26 mouse cellular contexts compared by ENCODE assay signal in the genomic region with DNA sequence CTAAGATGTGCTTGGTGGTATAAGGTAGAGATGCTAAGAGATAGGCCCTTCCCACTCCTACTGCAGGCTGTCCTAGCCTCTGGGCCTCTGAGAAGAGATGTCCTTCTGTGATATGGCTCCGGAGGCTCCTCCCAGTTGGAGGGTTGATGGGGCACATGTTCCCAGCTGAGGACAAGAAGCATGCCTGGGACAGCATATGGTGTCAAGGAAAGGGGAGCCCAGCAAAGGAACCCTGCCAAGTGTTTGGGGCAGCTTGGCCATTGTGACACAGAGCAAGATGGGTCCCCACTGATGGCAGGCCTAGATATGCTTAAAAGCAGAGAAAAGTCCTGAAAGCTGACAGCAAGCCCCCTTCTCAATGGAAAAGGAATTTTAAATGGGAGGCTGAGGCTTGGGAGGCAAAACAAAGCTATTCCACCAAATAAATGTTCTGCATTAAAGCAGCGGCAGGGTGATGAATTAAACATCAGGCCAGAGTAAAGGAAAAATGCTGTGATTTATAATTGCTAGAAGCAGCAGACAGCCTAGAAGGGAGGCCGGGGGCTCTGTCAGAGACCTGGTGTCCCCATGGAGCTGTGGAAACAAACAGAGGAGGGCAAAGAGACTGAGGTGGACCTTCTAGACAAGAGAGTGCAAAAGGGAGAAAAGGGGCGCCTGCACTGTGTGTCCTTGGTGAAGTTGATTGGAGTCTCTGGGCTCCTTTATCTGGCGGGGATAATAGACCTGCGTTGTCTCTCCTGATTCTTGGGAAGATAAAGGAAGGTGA.
A peak's percentile ranks its signal among the peaks of the same experiment; 100 is the strongest.
DNase-seq lines count a peak whose midpoint lies in the region; ATAC-seq lines count a peak whose summit lies in the region.
"Had no signal": no experiment of that assay in that cellular context is flagged by ENCODE, and none has a peak within 500 bp of the region (broad histone marks: within the 10 kb centered on the region; RNA-seq: fewer than 3 reads in every experiment).

No protein-coding gene starts in this region.

- 71% methylated on average over 6 of the region's 6 CpGs for WGBS in forebrain, embryonic 11.5 days
- WGBS in forebrain, embryonic 10.5 days, result 83% methylated on average over 6 of the region's 6 CpGs
- WGBS in midbrain, embryonic 12.5 days, result 54% methylated on average over 6 of the region's 6 CpGs
- WGBS in midbrain, embryonic 10.5 days, result 81% methylated on average over 6 of the region's 6 CpGs
- 62% methylated on average over 6 of the region's 6 CpGs for WGBS in forebrain, embryonic 14.5 days
- WGBS in neural tube, embryonic 13.5 days, result 40% methylated on average over 6 of the region's 6 CpGs

- no peaks in the 10 kb centered on the region for H3K27me3 ChIP-seq in forebrain, embryonic 11.5 days (ENCODE audit: control insufficient read depth, insufficient read depth, low read length)
- H3K27me3 ChIP-seq in forebrain, embryonic 10.5 days (ENCODE audit: poor library complexity, severe bottlenecking), result peaks cover 28% of the 10 kb centered on the region
- peaks cover 6% of the 10 kb centered on the region for H3K27me3 ChIP-seq in midbrain, embryonic 12.5 days
- peaks cover 21% of the 10 kb centered on the region; the same call in 1 of the 2 replicates for H3K27me3 ChIP-seq in midbrain, embryonic 10.5 days (ENCODE audit: low read depth, poor library complexity, severe bottlenecking)
- H3K27me3 ChIP-seq in forebrain, embryonic 14.5 days (replicated peaks; ENCODE audit: control insufficient read depth, insufficient read depth, low read length), result no peaks in the 10 kb centered on the region
- peaks cover 12% of the 10 kb centered on the region for H3K27me3 ChIP-seq in neural tube, embryonic 13.5 days

- ATAC-seq in forebrain, embryonic 11.5 days (replicated peaks; ENCODE audit: low FRiP score), result 0 out of 2 replicates have a peak, but pooled peaks have one; percentile 30
- peak; percentile 30; the same call in 1 of the 2 replicates for ATAC-seq in midbrain, embryonic 12.5 days (ENCODE audit: low FRiP score, low read depth)
- ATAC-seq in forebrain, embryonic 14.5 days, result peak; percentile 51
- no peak for ATAC-seq in neural tube, embryonic 13.5 days (ENCODE audit: low read depth)
- ATAC-seq: hindbrain, postnatal 0 days; intestine, embryonic 16.5 days; liver, embryonic 12.5 days had no signal

- H3K9ac ChIP-seq in forebrain, embryonic 11.5 days (ENCODE audit: low read length), result no peak overlapping the region
- H3K9ac ChIP-seq in midbrain, embryonic 12.5 days (replicated peaks), result no peak overlapping the region
- H3K9ac ChIP-seq in forebrain, embryonic 14.5 days (ENCODE audit: low read length), result no peak overlapping the region
- H3K9ac ChIP-seq in neural tube, embryonic 13.5 days, result no peak overlapping the region
- H3K9ac ChIP-seq: limb, embryonic 13.5 days; liver, embryonic 12.5 days had no signal

- no peak overlapping the region for H3K27ac ChIP-seq in forebrain, embryonic 11.5 days (ENCODE audit: low read depth, low read length)
- H3K27ac ChIP-seq in forebrain, embryonic 10.5 days, result no peak overlapping the region
- H3K27ac ChIP-seq in midbrain, embryonic 12.5 days (replicated peaks), result peak overlapping the region; percentile 15; the same call in 1 of the 2 replicates
- H3K27ac ChIP-seq in midbrain, embryonic 10.5 days (replicated peaks), result no peak overlapping the region
- H3K27ac ChIP-seq in forebrain, embryonic 14.5 days (ENCODE audit: low read depth, low read length), result no peak overlapping the region
- peak overlapping the region; percentile 38 for H3K27ac ChIP-seq in neural tube, embryonic 13.5 days (replicated peaks)
- H3K27ac ChIP-seq: embryonic facial prominence, embryonic 10.5 days; heart, adult 2 months; hindbrain, postnatal 0 days; limb, embryonic 13.5 days; liver, embryonic 12.5 days had no signal

- H3K4me1 ChIP-seq in forebrain, embryonic 11.5 days (replicated peaks; ENCODE audit: control insufficient read depth, insufficient read depth, low read length), result no peaks in the 10 kb centered on the region
- H3K4me1 ChIP-seq in forebrain, embryonic 10.5 days, result 0 out of 2 replicates have a peak, but pooled peaks cover 3% of the 10 kb centered on the region
- peaks cover 12% of the 10 kb centered on the region; the same call in 1 of the 2 replicates for H3K4me1 ChIP-seq in midbrain, embryonic 12.5 days
- H3K4me1 ChIP-seq in midbrain, embryonic 10.5 days, result peaks cover 13% of the 10 kb centered on the region
- no peaks in the 10 kb centered on the region for H3K4me1 ChIP-seq in forebrain, embryonic 14.5 days (ENCODE audit: control insufficient read depth, insufficient read depth, low read length)
- peaks cover 29% of the 10 kb centered on the region for H3K4me1 ChIP-seq in neural tube, embryonic 13.5 days (replicated peaks)
- H3K4me1 ChIP-seq: embryonic facial prominence, embryonic 10.5 days; limb, embryonic 13.5 days; liver, embryonic 12.5 days had no signal

- no peaks in the 10 kb centered on the region for H3K9me3 ChIP-seq in forebrain, embryonic 11.5 days (ENCODE audit: control insufficient read depth, low read length)
- no peaks in the 10 kb centered on the region for H3K9me3 ChIP-seq in forebrain, embryonic 10.5 days
- H3K9me3 ChIP-seq in midbrain, embryonic 12.5 days, result no peaks in the 10 kb centered on the region
- no peaks in the 10 kb centered on the region for H3K9me3 ChIP-seq in midbrain, embryonic 10.5 days (replicated peaks)
- no peaks in the 10 kb centered on the region for H3K9me3 ChIP-seq in forebrain, embryonic 14.5 days (replicated peaks; ENCODE audit: control insufficient read depth, low read length)
- H3K9me3 ChIP-seq in neural tube, embryonic 13.5 days, result no peaks in the 10 kb centered on the region
- H3K9me3 ChIP-seq: embryonic facial prominence, embryonic 10.5 days; limb, embryonic 13.5 days; liver, embryonic 12.5 days had no signal

- H3K4me3 ChIP-seq in forebrain, embryonic 11.5 days (ENCODE audit: low read depth, low read length), result no peak overlapping the region
- no peak overlapping the region for H3K4me3 ChIP-seq in forebrain, embryonic 10.5 days
- no peak overlapping the region for H3K4me3 ChIP-seq in midbrain, embryonic 12.5 days
- H3K4me3 ChIP-seq in midbrain, embryonic 10.5 days, result no peak overlapping the region
- no peak overlapping the region for H3K4me3 ChIP-seq in forebrain, embryonic 14.5 days (ENCODE audit: low read depth, low read length)
- no peak overlapping the region for H3K4me3 ChIP-seq in neural tube, embryonic 13.5 days
- H3K4me3 ChIP-seq: embryonic facial prominence, embryonic 10.5 days; heart, adult 2 months; limb, embryonic 13.5 days; liver, embryonic 12.5 days had no signal

- DNase-seq in forebrain, embryonic 11.5 days (ENCODE audit: low spot score), result no peak
- DNase-seq in forebrain, embryonic 10.5 days (ENCODE audit: extremely low spot score, low spot score), result no peak
- no peak for DNase-seq in midbrain, embryonic 10.5 days (ENCODE audit: low spot score)
- peak; percentile 42 for DNase-seq in forebrain, embryonic 14.5 days (ENCODE audit: low spot score)
- DNase-seq in gastrocnemius, postnatal 25 days, result no peak
- DNase-seq in spleen, postnatal 36 days (ENCODE audit: low spot score in 2 of 2), result no peak
- DNase-seq: adrenal gland, postnatal 10 days; cerebellum, adult 8-10 months; gastrocnemius, postnatal 14 days; heart, adult 2 months; heart, postnatal 36 days; kidney, postnatal 36 days; layer of hippocampus, postnatal 36 days; lung, adult 18-20 months; lung, postnatal 10 days; right cerebral cortex, adult 18-20 months; right cerebral cortex, postnatal 4 days; thymus, adult 18-20 months; thymus, postnatal 4 days had no signal

- no peak overlapping the region for H3K4me2 ChIP-seq in forebrain, embryonic 11.5 days (ENCODE audit: low read depth, low read length, severe bottlenecking)
- no peak overlapping the region for H3K4me2 ChIP-seq in midbrain, embryonic 12.5 days (replicated peaks)
- no peak overlapping the region for H3K4me2 ChIP-seq in forebrain, embryonic 14.5 days (ENCODE audit: low read length)
- H3K4me2 ChIP-seq in neural tube, embryonic 13.5 days, result no peak overlapping the region
- H3K4me2 ChIP-seq: limb, embryonic 13.5 days; liver, embryonic 12.5 days had no signal

- H3K36me3 ChIP-seq in forebrain, embryonic 11.5 days (ENCODE audit: control insufficient read depth, insufficient read depth, low read length), result no peaks in the 10 kb centered on the region
- H3K36me3 ChIP-seq in forebrain, embryonic 10.5 days (replicated peaks), result no peaks in the 10 kb centered on the region
- no peaks in the 10 kb centered on the region for H3K36me3 ChIP-seq in midbrain, embryonic 12.5 days
- H3K36me3 ChIP-seq in midbrain, embryonic 10.5 days, result no peaks in the 10 kb centered on the region
- no peaks in the 10 kb centered on the region for H3K36me3 ChIP-seq in forebrain, embryonic 14.5 days (ENCODE audit: control insufficient read depth, insufficient read depth, low read length)
- H3K36me3 ChIP-seq in neural tube, embryonic 13.5 days, result no peaks in the 10 kb centered on the region
- H3K36me3 ChIP-seq: embryonic facial prominence, embryonic 10.5 days; limb, embryonic 13.5 days; liver, embryonic 12.5 days had no signal

Comparison
In these comparisons a context has a peak if more than half of its experiments do, and no peak if none do; other contexts are left out.
1. H3K27ac ChIP-seq: peak in midbrain, embryonic 12.5 days (single experiment) and neural tube, embryonic 13.5 days (single experiment); none in forebrain, embryonic 11.5 days (single experiment), forebrain, embryonic 10.5 days (single experiment), midbrain, embryonic 10.5 days (single experiment) and forebrain, embryonic 14.5 days (single experiment).